Mouse (Mus musculus): ENCODE measurements around the gene Ano6.
A peak's percentile ranks its signal among the peaks of the same experiment; 100 is the strongest.

GRCm38 (mm10) chr15:95971302-95971701 lies 180.7 kb downstream of the Ano6 start:
- no peak for TF ChIP-seq POLR2A (IDR thresholded peaks at IDR 0.05; ENCODE audit: low read depth, low read length)
- TF ChIP-seq CTCF (IDR thresholded peaks at IDR 0.05; ENCODE audit: extremely low read depth, insufficient read length, insufficient replicate concordance, low read depth, low read length): peak; percentile 25; the same call in 1 of the 2 replicates

All from small intestine, adult 2 months (tissue).